Mouse (Mus musculus) intestine, postnatal 0 days (tissue): Measurements from ENCODE around the gene Magi2. TPM values are rescaled to one million over a fixed set of nuclear protein-coding genes. Genes with fewer than 3 reads are reported as not detected.
"Not testable (repeated sequence)": the region's sequence is repeated elsewhere in the genome, so short reads cannot be mapped to it uniquely, and the experiment has no call there.

ENCODE experiments used
- ATAC-seq: fragments of 200-750 bp; cut with Nextera tagmentation; 2 replicates; pipeline ENCODE4 v1.8.0; 2017; ENCODE audit warnings: mild to moderate bottlenecking, moderate TSS enrichment, moderate library complexity
- H3K27ac ChIP-seq: fragments of 300-500 bp; sonication (generic); 2 replicates; pipeline ENCODE4 v1.5.1; 2014; ENCODE audit warnings: mild to moderate bottlenecking, low read depth, low read length, moderate library complexity
- H3K27me3 ChIP-seq: fragments of 300-500 bp; sonication (generic); replicated peaks from 2 replicates; pipeline ENCODE4 v1.6.1; 2014; ENCODE audit warnings: low read length, mixed read lengths; ENCODE audit not compliant: control insufficient read depth, insufficient read depth
- H3K36me3 ChIP-seq: fragments of 300-500 bp; sonication (generic); 2 replicates; pipeline ENCODE4 v1.6.1; 2014; ENCODE audit warnings: mild to moderate bottlenecking, moderate library complexity; ENCODE audit not compliant: control insufficient read depth, insufficient read depth
- H3K4me1 ChIP-seq: fragments of 300-500 bp; sonication (generic); replicated peaks from 2 replicates; pipeline ENCODE4 v1.6.1; 2014; ENCODE audit warnings: antibody characterized with exemption, low read length, mixed read lengths; ENCODE audit not compliant: control insufficient read depth, insufficient read depth
- H3K4me2 ChIP-seq: fragments of 300-500 bp; sonication (generic); replicated peaks from 2 replicates; pipeline ENCODE4 v1.6.1; 2014; ENCODE audit warnings: low read depth, mild to moderate bottlenecking, moderate library complexity
- H3K4me3 ChIP-seq: fragments of 300-500 bp; sonication (generic); 2 replicates; pipeline ENCODE4 v1.5.1; 2014; ENCODE audit warnings: low read depth, low read length
- H3K9ac ChIP-seq: fragments of 300-500 bp; sonication (generic); 2 replicates; pipeline ENCODE4 v1.6.1; 2014; ENCODE audit warnings: mild to moderate bottlenecking, low read depth, low read length
- H3K9me3 ChIP-seq: fragments of 300-500 bp; sonication (generic); 2 replicates; pipeline ENCODE4 v1.6.1; 2016; ENCODE audit warnings: mixed run types; ENCODE audit not compliant: control insufficient read depth
- CTCF ChIP-seq: sonication (generic); IDR thresholded peaks from 2 replicates; pipeline ENCODE4 v1.5.1; 2016; ENCODE audit warnings: low read depth, mild to moderate bottlenecking, control low read depth, antibody characterized with exemption, moderate library complexity
- WGBS: fragments of 180-500 bp; shearing (Covaris S2); extraction: QIAGEN DNeasy Blood & Tissue Kit; methylation state at CpG from one replicate; pipeline ENCODE4 v1.1.7; 2014; 5-methylcytosine and 5-hydroxymethylcytosine counted together
- polyA plus RNA-seq: library from polyadenylated mRNA; unstranded; fragments of >200 nt; fragmentation: Nextera tagmentation; extraction: Ambion mirVana; gene quantifications from 2 replicates; pipeline ENCODE4 v1.2.1, GENCODE M21; 2015

Gene Magi2
- polyA plus RNA-seq, 1 experiment from 2014 or later, result 1.0 TPM

GRCm38 (mm10) chr5:20714619-20715018 is 1487.8 kb downstream of the Magi2 start:
- ATAC-seq, H3K4me2 ChIP-seq, H3K9ac ChIP-seq, H3K27me3 ChIP-seq, H3K9me3 ChIP-seq, H3K4me1 ChIP-seq, H3K36me3 ChIP-seq, H3K4me3 ChIP-seq, H3K27ac ChIP-seq: not testable (repeated sequence)
- 83% methylated on average over 1 of the region's 1 CpGs for WGBS

GRCm38 (mm10) chr5:20715980-20716379 is 1489.1 kb downstream of the Magi2 start:
- H3K4me3 ChIP-seq, H3K4me1 ChIP-seq, ATAC-seq, H3K9ac ChIP-seq, H3K9me3 ChIP-seq, H3K27ac ChIP-seq, H3K27me3 ChIP-seq, H3K36me3 ChIP-seq, H3K4me2 ChIP-seq: not testable (repeated sequence)
- WGBS, result 92% methylated on average over 6 of the region's 6 CpGs

- Histone ChIP-seq H3K4me3 (no peak overlapping the region), H3K9ac (no peak overlapping the region), H3K27me3 (no peaks in the 10 kb centered on the region), H3K9me3 (no peaks in the 10 kb centered on the region), H3K36me3 (no peaks in the 10 kb centered on the region), H3K4me1 (no peaks in the 10 kb centered on the region), H3K4me2 (no peak overlapping the region), H3K27ac (no peak overlapping the region)
- no peak for TF ChIP-seq CTCF
- WGBS, result 51% methylated on average over 4 of the region's 4 CpGs
- ATAC-seq, result no peak
These were observed 1493.5 kb downstream of the Magi2 start for GRCm38 (mm10) chr5:20720201-20720900.

- H3K4me1 ChIP-seq, H3K9ac ChIP-seq, H3K4me2 ChIP-seq, H3K36me3 ChIP-seq, H3K27me3 ChIP-seq, H3K9me3 ChIP-seq, H3K27ac ChIP-seq, H3K4me3 ChIP-seq: not testable (repeated sequence)
- 82% methylated on average over 3 of the region's 4 CpGs for WGBS
- peak; percentile 76 for ATAC-seq
These were observed 1496.4 kb downstream of the Magi2 start for GRCm38 (mm10) chr5:20723226-20723625.

GRCm38 (mm10) chr5:20738795-20739194 is 1512.0 kb downstream of the Magi2 start:
- ATAC-seq, result no peak
- H3K27ac ChIP-seq, result no peak overlapping the region
- no peaks in the 10 kb centered on the region for H3K27me3 ChIP-seq
- H3K4me1 ChIP-seq, result no peaks in the 10 kb centered on the region
- no peak overlapping the region for H3K4me2 ChIP-seq
- 45% methylated on average over 2 of the region's 2 CpGs for WGBS
- no peak overlapping the region for H3K9ac ChIP-seq
- H3K4me3 ChIP-seq, result no peak overlapping the region
- H3K36me3 ChIP-seq, result no peaks in the 10 kb centered on the region
- H3K9me3 ChIP-seq, result no peaks in the 10 kb centered on the region
- peak; percentile 46 for TF ChIP-seq CTCF

GRCm38 (mm10) chr5:20741193-20741592 is 1514.4 kb downstream of the Magi2 start:
- no peak overlapping the region for H3K4me3 ChIP-seq
- no peak overlapping the region for H3K27ac ChIP-seq
- no peak for TF ChIP-seq CTCF
- no peak overlapping the region for H3K9ac ChIP-seq
- WGBS, result 42% methylated on average over 6 of the region's 6 CpGs
- ATAC-seq, result no peak
- H3K4me2 ChIP-seq, result no peak overlapping the region
- no peaks in the 10 kb centered on the region for H3K27me3 ChIP-seq
- no peaks in the 10 kb centered on the region for H3K36me3 ChIP-seq
- no peaks in the 10 kb centered on the region for H3K4me1 ChIP-seq
- H3K9me3 ChIP-seq, result no peaks in the 10 kb centered on the region

GRCm38 (mm10) chr5:20741936-20742335 is 1515.1 kb downstream of the Magi2 start:
- H3K9me3 ChIP-seq, result no peaks in the 10 kb centered on the region
- H3K4me2 ChIP-seq, result no peak overlapping the region
- no peak for ATAC-seq
- 91% methylated on average over 8 of the region's 8 CpGs for WGBS
- no peak overlapping the region for H3K27ac ChIP-seq
- no peaks in the 10 kb centered on the region for H3K27me3 ChIP-seq
- TF ChIP-seq CTCF, result no peak
- H3K4me1 ChIP-seq, result no peaks in the 10 kb centered on the region
- no peaks in the 10 kb centered on the region for H3K36me3 ChIP-seq
- no peak overlapping the region for H3K9ac ChIP-seq
- no peak overlapping the region for H3K4me3 ChIP-seq
